Mouse (Mus musculus): ENCODE data around the gene Anxa9.

The Anxa9 gene

GRCm38 (mm10) chr3:95313476-95313875 is 6.5 kb upstream of the Anxa9 start:
- peak; percentile 44 for DNase-seq (ENCODE audit: low read depth)

DNA sequence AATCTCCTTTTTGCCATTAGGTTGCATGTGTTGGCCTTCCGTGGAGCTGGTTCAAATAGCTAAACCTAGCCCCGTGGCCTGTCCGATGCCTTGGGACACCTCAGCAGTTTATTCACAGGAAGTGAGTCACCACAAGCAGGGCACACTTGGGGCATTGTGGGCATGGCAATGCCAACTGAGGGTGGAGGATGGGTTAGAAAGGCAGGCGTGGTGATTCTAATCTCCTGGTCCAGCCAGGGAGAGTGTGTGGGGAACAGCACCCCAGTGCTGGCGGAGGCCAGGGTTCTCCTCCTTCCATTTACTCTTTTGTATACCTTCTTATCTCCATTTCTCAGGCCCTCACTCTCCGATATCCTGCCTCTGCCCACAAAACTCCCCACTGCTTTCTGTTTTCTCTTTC is 5.6 kb upstream of the Anxa9 start:
- peak; percentile 79 for DNase-seq (ENCODE audit: low read depth)

- peak; percentile 74 for DNase-seq (ENCODE audit: low read depth)
These were observed 4.2 kb upstream of the Anxa9 start for GRCm38 (mm10) chr3:95310968-95311882.

- peak; percentile 46 for DNase-seq (ENCODE audit: low read depth)
These were observed 3.5 kb upstream of the Anxa9 start for GRCm38 (mm10) chr3:95310496-95310895.

DNA sequence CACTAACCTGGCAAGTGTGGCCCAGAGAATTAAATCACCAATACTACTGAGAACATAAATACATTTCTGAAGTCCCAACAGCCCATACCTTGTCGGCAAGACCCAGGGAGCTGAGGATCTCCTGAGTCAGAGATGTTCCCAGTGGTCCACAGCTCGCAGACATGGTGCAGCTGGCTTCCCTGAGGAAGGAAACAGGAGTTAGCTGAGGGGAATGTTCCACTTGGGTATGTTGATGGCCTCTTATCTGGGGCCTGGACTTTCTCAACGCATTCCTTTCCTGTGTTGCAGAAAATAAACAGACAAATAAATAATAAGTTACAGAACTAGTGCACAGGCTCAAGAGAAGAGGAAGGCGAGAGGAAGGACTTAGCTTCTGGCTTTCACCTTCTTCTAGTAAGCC is 732 bp downstream of the Anxa9 start:
- no peak for DNase-seq (ENCODE audit: low read depth)

GRCm38 (mm10) chr3:95301204-95301796 is 5.7 kb downstream of the Anxa9 start:
- DNase-seq (ENCODE audit: low read depth), result no peak

DNA sequence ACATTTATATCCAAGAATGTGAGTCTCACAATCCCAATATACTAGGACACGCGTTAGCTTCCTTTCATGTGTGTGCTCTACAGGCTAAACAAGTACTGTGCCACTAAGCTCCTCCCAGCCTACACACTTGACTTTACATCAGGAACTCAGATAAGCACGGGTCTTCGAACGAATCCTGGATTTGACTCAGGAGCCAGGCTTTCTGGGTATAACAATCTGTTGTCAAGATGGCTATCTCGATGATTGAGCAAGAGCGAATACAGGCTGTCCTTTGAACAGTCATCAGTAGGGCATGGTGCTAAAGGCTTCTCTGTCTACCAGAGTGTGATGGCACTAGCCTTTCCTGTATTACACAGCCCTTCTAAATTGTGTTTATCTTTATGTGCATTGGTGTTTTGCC is 9.0 kb downstream of the Anxa9 start:
- DNase-seq (ENCODE audit: low read depth), result no peak

- DNase-seq (ENCODE audit: low read depth), result no peak
These were observed 10.9 kb downstream of the Anxa9 start for GRCm38 (mm10) chr3:95296103-95296469.

- no peak for DNase-seq (ENCODE audit: low read depth)
These were observed 11.5 kb downstream of the Anxa9 start for GRCm38 (mm10) chr3:95295321-95296102.

DNA sequence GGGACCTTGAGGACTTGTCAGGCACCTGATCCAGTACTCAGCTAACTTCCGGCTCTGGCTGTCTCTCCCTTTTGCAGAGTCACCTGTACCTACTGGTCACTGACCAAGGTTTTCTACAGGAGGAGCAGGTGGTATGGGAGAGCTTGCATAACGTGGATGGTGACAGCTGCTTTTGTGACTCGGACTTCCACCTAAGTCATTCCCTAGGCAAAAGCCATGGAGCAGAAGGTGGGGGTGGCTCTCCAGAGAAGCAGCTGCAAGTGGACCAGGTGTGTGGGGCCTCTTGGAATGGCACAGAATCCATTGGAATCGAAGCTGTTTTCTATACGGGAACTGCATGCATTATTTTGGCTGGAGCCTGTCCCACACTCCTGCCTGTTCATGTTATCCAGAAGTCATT is 12.3 kb downstream of the Anxa9 start:
- DNase-seq (ENCODE audit: low read depth), result no peak

GRCm38 (mm10) chr3:95294316-95294715 is 12.7 kb downstream of the Anxa9 start:
- no peak for DNase-seq (ENCODE audit: low read depth)

GRCm38 (mm10) chr3:95293537-95293936 is 13.4 kb downstream of the Anxa9 start:
- no peak for DNase-seq (ENCODE audit: low read depth)

GRCm38 (mm10) chr3:95292899-95293298 is 14.1 kb downstream of the Anxa9 start:
- DNase-seq (ENCODE audit: low read depth), result no peak

- DNase-seq (ENCODE audit: low read depth), result no peak
These were observed 15.9 kb downstream of the Anxa9 start for GRCm38 (mm10) chr3:95291041-95291440.

GRCm38 (mm10) chr3:95290156-95290555 is 16.8 kb downstream of the Anxa9 start:
- no peak for DNase-seq (ENCODE audit: low read depth)

DNA sequence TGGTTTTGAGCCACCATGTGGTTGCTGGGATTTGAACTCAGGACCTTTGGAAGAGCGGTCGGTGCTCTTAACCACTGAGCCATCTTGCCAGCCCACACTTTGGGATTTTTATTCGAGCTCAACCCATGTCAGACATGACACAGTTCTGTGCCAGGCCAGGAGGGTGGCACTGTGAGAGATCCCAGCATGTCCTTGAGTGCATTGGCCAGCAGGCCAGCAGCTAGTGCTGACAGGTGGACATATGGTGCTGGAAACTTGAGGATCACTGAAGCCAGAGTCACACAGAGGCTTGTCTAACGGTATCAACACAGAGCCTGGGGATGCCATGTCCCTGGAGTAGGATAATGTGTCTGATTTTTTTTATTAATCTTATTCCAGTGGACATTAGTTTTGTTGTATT is 17.6 kb downstream of the Anxa9 start:
- no peak for DNase-seq (ENCODE audit: low read depth)

DNA sequence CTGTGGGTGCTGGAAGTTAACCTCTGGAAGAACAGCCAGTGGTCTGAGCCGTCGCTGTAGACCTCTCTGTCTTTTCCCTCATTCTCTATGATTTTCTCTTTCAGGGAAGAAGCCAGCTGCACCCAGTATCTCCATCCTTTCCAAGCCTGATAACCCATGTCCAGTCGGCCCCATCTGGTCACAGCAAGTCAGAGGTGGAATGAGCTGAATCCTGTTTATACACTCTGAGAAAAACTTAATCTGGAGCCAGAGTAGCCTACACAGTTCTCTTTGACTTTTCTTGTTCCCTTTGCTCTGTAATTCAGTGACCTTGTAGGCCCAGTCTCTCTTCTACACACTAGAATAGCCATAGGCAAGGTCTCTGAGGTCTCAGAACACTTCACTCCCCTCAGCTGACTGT is 19.4 kb downstream of the Anxa9 start:
- DNase-seq (ENCODE audit: low read depth), result no peak

DNA sequence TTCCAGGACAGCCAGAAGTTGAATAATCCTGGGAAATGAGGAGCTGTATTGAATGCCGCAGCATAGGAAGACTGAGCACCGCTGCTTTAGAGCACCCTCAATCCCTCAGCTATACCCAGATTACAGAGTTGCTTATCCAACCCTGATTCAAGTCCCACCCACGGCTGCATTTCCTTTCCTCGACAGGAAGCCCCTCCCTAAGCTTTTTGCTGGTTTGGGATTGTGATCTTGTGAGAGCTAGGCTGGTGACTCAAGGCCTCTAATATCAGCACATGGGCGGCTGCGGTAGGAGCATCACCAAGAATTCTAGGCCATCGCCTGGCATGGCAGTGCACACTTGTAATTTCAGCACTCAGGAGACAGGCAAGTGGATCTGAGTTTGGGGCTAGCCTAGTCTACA is 20.5 kb downstream of the Anxa9 start:
- DNase-seq (ENCODE audit: low read depth), result no peak

GRCm38 (mm10) chr3:95286011-95286410 is 21.0 kb downstream of the Anxa9 start:
- DNase-seq (ENCODE audit: low read depth), result no peak

- DNase-seq (ENCODE audit: low read depth), result no peak
These were observed 21.6 kb downstream of the Anxa9 start for GRCm38 (mm10) chr3:95285390-95285789.

DNA sequence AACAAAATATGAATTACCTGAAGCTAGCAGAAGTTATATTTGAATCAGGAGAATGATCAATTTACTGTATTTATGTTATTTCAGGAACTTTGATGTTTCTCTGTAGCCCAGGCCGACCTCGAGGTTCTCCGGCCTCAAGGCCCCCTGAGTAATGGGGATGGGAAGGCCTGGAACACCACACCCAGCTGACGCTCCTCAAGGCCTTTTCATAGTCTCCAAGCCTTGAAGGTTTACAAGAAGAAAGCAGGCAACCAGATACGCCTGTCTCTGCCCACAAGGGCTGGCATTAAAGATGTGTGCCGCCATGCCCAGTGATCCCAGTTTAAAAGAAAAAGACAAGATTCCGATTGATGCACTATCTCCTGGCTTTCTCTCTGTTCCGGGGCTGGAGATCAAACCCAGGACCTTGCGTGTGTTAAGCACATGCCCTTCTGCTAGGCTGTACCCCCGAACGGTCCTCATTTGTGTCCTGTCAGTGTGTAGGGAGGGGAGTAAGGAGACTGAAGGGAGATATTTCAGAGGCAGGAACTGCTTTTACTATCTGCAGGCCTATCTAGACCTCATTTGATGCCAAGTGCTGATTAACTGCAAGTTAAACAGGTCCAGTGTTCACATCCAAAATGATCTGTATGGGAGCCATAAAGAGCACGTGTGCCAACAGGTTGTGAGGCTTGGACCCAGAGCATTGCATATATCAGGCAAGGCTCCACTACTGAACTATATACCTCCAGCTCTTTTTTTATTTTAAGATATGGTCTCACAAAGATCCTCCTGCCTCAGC is 22.3 kb downstream of the Anxa9 start:
- DNase-seq (ENCODE audit: low read depth), result no peak

DNA sequence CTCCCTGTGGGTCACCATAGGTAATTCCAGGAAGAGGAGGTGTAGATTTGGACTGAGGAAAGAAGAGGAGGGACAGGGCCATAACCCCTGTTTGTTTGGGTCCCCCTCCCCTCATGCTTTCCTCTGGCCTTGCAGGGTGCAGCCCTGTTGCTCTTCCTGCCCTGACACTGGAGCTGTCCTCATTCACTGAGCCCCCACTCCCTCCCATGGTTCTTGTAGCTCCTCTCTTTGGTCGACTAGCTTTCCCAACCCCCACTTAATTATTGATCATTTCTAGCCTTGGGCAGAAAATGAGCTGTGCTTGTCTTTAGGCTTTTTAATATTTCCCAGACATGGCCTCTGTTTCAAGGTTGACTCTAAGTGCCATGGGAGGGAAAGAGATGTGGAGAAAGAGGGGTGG is 22.9 kb downstream of the Anxa9 start:
- no peak for DNase-seq (ENCODE audit: low read depth)

All from c-Kit-positive CD71-positive TER-119-negative erythroid progenitor cells, embryonic 14.5 days (primary cell).